Comparison of ENCODE assay signal across 15 mouse cellular contexts in genomic region chr12:90061312-90061711, GRCm38 (mm10).
DNase-seq lines count a peak whose midpoint lies in the region; ATAC-seq lines count a peak whose summit lies in the region.
"Had no signal": no experiment of that assay in that cellular context is flagged by ENCODE, and none has a peak within 500 bp of the region (broad histone marks: within the 10 kb centered on the region; RNA-seq: fewer than 3 reads in every experiment).

No protein-coding gene starts in this region.

- H3K9ac ChIP-seq in kidney, embryonic 16.5 days (replicated peaks; ENCODE audit: low read length), result no peak overlapping the region
- no peak overlapping the region for H3K9ac ChIP-seq in limb, embryonic 13.5 days

- DNase-seq in frontal cortex, postnatal 10 days (ENCODE audit: low spot score in 2 of 2), result no peak
- DNase-seq in kidney, adult 9 months, result no peak
- peak; percentile 29 for DNase-seq in brain, adult 2 months (ENCODE audit: low read depth, low spot score)
- DNase-seq in urinary bladder, postnatal 25 days (ENCODE audit: low spot score), result no peak
- DNase-seq: adrenal gland, postnatal 14 days; left cerebral cortex, postnatal 4 days; right cerebral cortex, adult 18-20 months; thymus, adult 2 months had no signal

- no peak overlapping the region for H3K27ac ChIP-seq in kidney, embryonic 16.5 days (ENCODE audit: low read length)
- H3K27ac ChIP-seq in limb, embryonic 13.5 days, result no peak overlapping the region

- no peaks in the 10 kb centered on the region for H3K36me3 ChIP-seq in kidney, embryonic 16.5 days (ENCODE audit: insufficient read depth, low read length)
- H3K36me3 ChIP-seq in limb, embryonic 13.5 days, result no peaks in the 10 kb centered on the region
- H3K36me3 ChIP-seq: G1E had no signal

- H3K9me3 ChIP-seq in kidney, embryonic 16.5 days (ENCODE audit: low read length), result no peaks in the 10 kb centered on the region
- no peaks in the 10 kb centered on the region for H3K9me3 ChIP-seq in limb, embryonic 13.5 days
- H3K9me3 ChIP-seq: megakaryocyte, embryonic 14.5 days had no signal

- WGBS in kidney, embryonic 16.5 days, result 16% methylated on average over 3 of the region's 3 CpGs
- 22% methylated on average over 3 of the region's 3 CpGs for WGBS in limb, embryonic 13.5 days

- no peak overlapping the region for H3K4me2 ChIP-seq in kidney, embryonic 16.5 days (replicated peaks; ENCODE audit: low read depth, low read length)
- no peak overlapping the region for H3K4me2 ChIP-seq in limb, embryonic 13.5 days (replicated peaks)

- no peak overlapping the region for H3K4me3 ChIP-seq in kidney, embryonic 16.5 days (ENCODE audit: low read length)
- no peak overlapping the region for H3K4me3 ChIP-seq in limb, embryonic 13.5 days
- H3K4me3 ChIP-seq: erythroblast, embryonic 14.5 days; megakaryocyte, embryonic 14.5 days had no signal

- ATAC-seq in frontal cortex, adult (ENCODE audit: low TSS enrichment), result peak; percentile 34
- peak; percentile 75; the same call in 1 of the 2 replicates for ATAC-seq in kidney, embryonic 16.5 days (ENCODE audit: low FRiP score, low TSS enrichment)
- peak; percentile 59 for ATAC-seq in limb, embryonic 13.5 days (ENCODE audit: low FRiP score, low read depth)
- no peak for ATAC-seq in megakaryocyte-erythroid progenitor cell, adult 5-6 weeks (replicated peaks; ENCODE audit: low FRiP score, low TSS enrichment, poor library complexity, severe bottlenecking)

- no peaks in the 10 kb centered on the region for H3K27me3 ChIP-seq in kidney, embryonic 16.5 days (ENCODE audit: insufficient read depth, low read length)
- H3K27me3 ChIP-seq in limb, embryonic 13.5 days, result no peaks in the 10 kb centered on the region
- H3K27me3 ChIP-seq: megakaryocyte, embryonic 14.5 days had no signal

- no peaks in the 10 kb centered on the region for H3K4me1 ChIP-seq in kidney, embryonic 16.5 days (ENCODE audit: insufficient read depth, low read length)
- H3K4me1 ChIP-seq in limb, embryonic 13.5 days, result peaks cover 3% of the 10 kb centered on the region
- H3K4me1 ChIP-seq: megakaryocyte, embryonic 14.5 days had no signal
